Comparison of ENCODE assay signal across 25 mouse cellular contexts in genomic region chr1:69046228-69046978, GRCm38 (mm10).
DNase-seq lines count a peak whose midpoint lies in the region; ATAC-seq lines count a peak whose summit lies in the region.
"Had no signal": no experiment of that assay in that cellular context is flagged by ENCODE, and none has a peak within 500 bp of the region (broad histone marks: within the 10 kb centered on the region; RNA-seq: fewer than 3 reads in every experiment).

No protein-coding gene starts in this region.

- no peak overlapping the region for H3K4me2 ChIP-seq in midbrain, embryonic 12.5 days (replicated peaks)
- no peak overlapping the region for H3K4me2 ChIP-seq in forebrain, embryonic 15.5 days (replicated peaks)
- H3K4me2 ChIP-seq: embryonic facial prominence, embryonic 13.5 days; heart, embryonic 11.5 days; hindbrain, embryonic 13.5 days; intestine, embryonic 15.5 days had no signal

- ATAC-seq in midbrain, embryonic 12.5 days (ENCODE audit: low FRiP score, low read depth): peak; percentile 38; the same call in 1 of the 2 replicates
- peak; percentile 95 for ATAC-seq in forebrain, embryonic 15.5 days (replicated peaks)
- ATAC-seq: activated CD4-positive, CD25-positive, alpha-beta regulatory T cell, adult 4 months; hindbrain, embryonic 16.5 days; intestine, embryonic 15.5 days had no signal

- H3K27ac ChIP-seq in midbrain, embryonic 12.5 days (replicated peaks): no peak overlapping the region
- H3K27ac ChIP-seq in midbrain, embryonic 10.5 days (replicated peaks): no peak overlapping the region
- no peak overlapping the region for H3K27ac ChIP-seq in forebrain, embryonic 15.5 days (replicated peaks)
- H3K27ac ChIP-seq: embryonic facial prominence, embryonic 10.5 days; embryonic facial prominence, embryonic 13.5 days; gastrocnemius, adult 2 months; hindbrain, embryonic 10.5 days; hindbrain, embryonic 13.5 days; intestine, embryonic 15.5 days had no signal

- DNase-seq in cerebellum, adult 9-10 months: peak; percentile 6
- DNase-seq in cerebellum, adult 8-10 months: no peak
- DNase-seq in midbrain, embryonic 10.5 days (ENCODE audit: low spot score): no peak
- no peak for DNase-seq in heart, postnatal 4 days
- DNase-seq in left cerebral cortex, postnatal 14 days (ENCODE audit: low spot score in 2 of 2): no peak
- DNase-seq: adrenal gland, adult 8-10 months; cerebellum, adult 18-20 months; cerebellum, postnatal 10 days; cerebellum, postnatal 36 days; embryo, embryonic 11 days; gastrocnemius, adult 2 months; gastrocnemius, postnatal 14 days; heart, adult 11 months; kidney, adult 11 months had no signal

- no peaks in the 10 kb centered on the region for H3K27me3 ChIP-seq in midbrain, embryonic 12.5 days
- no peaks in the 10 kb centered on the region for H3K27me3 ChIP-seq in midbrain, embryonic 10.5 days (ENCODE audit: low read depth, poor library complexity, severe bottlenecking)
- peaks cover 10% of the 10 kb centered on the region for H3K27me3 ChIP-seq in forebrain, embryonic 15.5 days
- H3K27me3 ChIP-seq: embryonic facial prominence, embryonic 13.5 days; hindbrain, embryonic 13.5 days; intestine, embryonic 15.5 days had no signal

- H3K9ac ChIP-seq in midbrain, embryonic 12.5 days (replicated peaks): no peak overlapping the region
- H3K9ac ChIP-seq in forebrain, embryonic 15.5 days (replicated peaks): no peak overlapping the region
- H3K9ac ChIP-seq: embryonic facial prominence, embryonic 13.5 days; hindbrain, embryonic 13.5 days; intestine, embryonic 15.5 days had no signal

- no peak overlapping the region for H3K4me3 ChIP-seq in midbrain, embryonic 12.5 days
- no peak overlapping the region for H3K4me3 ChIP-seq in midbrain, embryonic 10.5 days
- H3K4me3 ChIP-seq in forebrain, embryonic 15.5 days: no peak overlapping the region
- H3K4me3 ChIP-seq: embryonic facial prominence, embryonic 10.5 days; embryonic facial prominence, embryonic 13.5 days; erythroblast, embryonic 14.5 days; gastrocnemius, adult 2 months; hindbrain, embryonic 10.5 days; hindbrain, embryonic 13.5 days; intestine, embryonic 15.5 days had no signal

- no peaks in the 10 kb centered on the region for H3K4me1 ChIP-seq in midbrain, embryonic 12.5 days
- no peaks in the 10 kb centered on the region; the same call in 1 of the 2 replicates for H3K4me1 ChIP-seq in midbrain, embryonic 10.5 days
- H3K4me1 ChIP-seq in forebrain, embryonic 15.5 days: peaks cover 12% of the 10 kb centered on the region
- H3K4me1 ChIP-seq: embryonic facial prominence, embryonic 10.5 days; embryonic facial prominence, embryonic 13.5 days; hindbrain, embryonic 10.5 days; hindbrain, embryonic 13.5 days; intestine, embryonic 15.5 days had no signal

- WGBS in midbrain, embryonic 12.5 days: 76% methylated on average over 11 of the region's 11 CpGs
- 89% methylated on average over 11 of the region's 11 CpGs for WGBS in midbrain, embryonic 10.5 days
- WGBS in forebrain, embryonic 15.5 days: 18% methylated on average over 11 of the region's 11 CpGs

- intact Hi-C loops in left cerebral cortex, postnatal 14 days (cut with DNase I): no loop called here

- no peaks in the 10 kb centered on the region for H3K36me3 ChIP-seq in midbrain, embryonic 12.5 days
- no peaks in the 10 kb centered on the region for H3K36me3 ChIP-seq in midbrain, embryonic 10.5 days
- no peaks in the 10 kb centered on the region for H3K36me3 ChIP-seq in forebrain, embryonic 15.5 days
- H3K36me3 ChIP-seq: embryonic facial prominence, embryonic 10.5 days; embryonic facial prominence, embryonic 13.5 days; hindbrain, embryonic 10.5 days; hindbrain, embryonic 13.5 days; intestine, embryonic 15.5 days had no signal

- no peaks in the 10 kb centered on the region for H3K9me3 ChIP-seq in midbrain, embryonic 12.5 days
- H3K9me3 ChIP-seq in midbrain, embryonic 10.5 days (replicated peaks): no peaks in the 10 kb centered on the region
- H3K9me3 ChIP-seq in forebrain, embryonic 15.5 days: no peaks in the 10 kb centered on the region
- H3K9me3 ChIP-seq: embryonic facial prominence, embryonic 10.5 days; embryonic facial prominence, embryonic 13.5 days; hindbrain, embryonic 10.5 days; hindbrain, embryonic 13.5 days; intestine, embryonic 15.5 days had no signal
